Mouse (Mus musculus): Measurements from ENCODE around the gene Orai1. TPM values are rescaled to one million over a fixed set of nuclear protein-coding genes. Genes with fewer than 3 reads are reported as not detected.

Orai1 gene
- polyA plus RNA-seq, 1 experiment: 13.3 TPM

DNA sequence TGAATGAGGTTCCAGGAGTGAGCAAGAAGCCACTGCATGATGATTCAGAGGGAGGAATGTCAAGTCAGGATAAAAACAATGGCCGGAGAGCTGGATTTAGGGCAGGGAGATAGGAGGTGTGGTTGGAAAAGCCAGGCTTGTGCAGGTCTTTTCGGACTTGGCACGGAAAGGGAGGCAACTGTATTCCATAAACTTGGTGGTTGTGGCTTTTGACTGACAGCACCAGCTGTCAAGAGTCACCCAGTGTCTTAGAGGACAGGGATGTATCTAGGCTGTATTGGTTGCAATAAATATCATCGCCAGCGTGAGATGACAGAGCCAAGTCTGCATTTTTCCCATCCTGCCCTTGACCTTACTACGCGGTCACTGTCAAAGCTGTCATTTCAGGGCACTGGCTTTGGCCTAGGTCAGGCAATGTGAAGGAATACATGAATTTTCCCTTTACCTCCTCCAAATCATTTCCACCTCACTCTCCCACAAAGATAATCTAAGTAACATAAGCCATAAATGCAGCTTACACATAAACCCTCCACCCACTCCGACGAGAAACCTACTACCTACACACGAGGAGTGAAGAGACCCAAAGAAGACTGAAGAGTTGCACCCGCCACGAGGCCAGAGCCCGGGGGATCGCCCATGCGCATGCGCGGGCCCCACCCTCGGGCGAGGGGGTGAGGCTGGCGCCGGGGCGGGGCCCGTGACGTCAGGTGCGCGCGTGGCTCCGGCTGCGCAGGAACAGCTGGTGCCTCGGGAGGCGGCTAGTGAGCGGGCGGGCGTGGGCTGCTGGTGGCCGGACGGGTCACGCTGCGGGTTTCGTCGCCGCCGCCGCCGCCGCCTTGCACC lies 60.9 kb downstream of the Orai1 start:
- H3K36me3 ChIP-seq (ENCODE audit: control insufficient read depth, insufficient read depth, low read length, poor library complexity, severe bottlenecking): no peaks in the 10 kb centered on the region
- H3K9me3 ChIP-seq (replicated peaks; ENCODE audit: control insufficient read depth, insufficient read depth, low read length, poor library complexity, severe bottlenecking): no peaks in the 10 kb centered on the region
- H3K4me1 ChIP-seq (ENCODE audit: control insufficient read depth, insufficient read depth, low read length): no peaks in the 10 kb centered on the region
- H3K4me3 ChIP-seq (ENCODE audit: low read depth, low read length): peak overlapping the region; percentile 89
- 0 out of 2 replicates have a peak, but pooled peaks have one; percentile 9 for TF ChIP-seq EP300 (IDR thresholded peaks at IDR 0.05; ENCODE audit: insufficient read depth, low read depth, low read length)
- no peak for TF ChIP-seq CTCF (IDR thresholded peaks at IDR 0.05; ENCODE audit: low read depth, low read length)
- TF ChIP-seq POLR2A (IDR thresholded peaks at IDR 0.05; ENCODE audit: insufficient read depth, low read length): peak; percentile 42
- H3K27ac ChIP-seq (ENCODE audit: insufficient read depth, low read length): no peak overlapping the region
- H3K9ac ChIP-seq (ENCODE audit: low read depth, poor library complexity, severe bottlenecking): peak overlapping the region; percentile 71
- H3K27me3 ChIP-seq (ENCODE audit: control insufficient read depth, insufficient read depth, low read length, poor library complexity, severe bottlenecking): no peaks in the 10 kb centered on the region

DNA sequence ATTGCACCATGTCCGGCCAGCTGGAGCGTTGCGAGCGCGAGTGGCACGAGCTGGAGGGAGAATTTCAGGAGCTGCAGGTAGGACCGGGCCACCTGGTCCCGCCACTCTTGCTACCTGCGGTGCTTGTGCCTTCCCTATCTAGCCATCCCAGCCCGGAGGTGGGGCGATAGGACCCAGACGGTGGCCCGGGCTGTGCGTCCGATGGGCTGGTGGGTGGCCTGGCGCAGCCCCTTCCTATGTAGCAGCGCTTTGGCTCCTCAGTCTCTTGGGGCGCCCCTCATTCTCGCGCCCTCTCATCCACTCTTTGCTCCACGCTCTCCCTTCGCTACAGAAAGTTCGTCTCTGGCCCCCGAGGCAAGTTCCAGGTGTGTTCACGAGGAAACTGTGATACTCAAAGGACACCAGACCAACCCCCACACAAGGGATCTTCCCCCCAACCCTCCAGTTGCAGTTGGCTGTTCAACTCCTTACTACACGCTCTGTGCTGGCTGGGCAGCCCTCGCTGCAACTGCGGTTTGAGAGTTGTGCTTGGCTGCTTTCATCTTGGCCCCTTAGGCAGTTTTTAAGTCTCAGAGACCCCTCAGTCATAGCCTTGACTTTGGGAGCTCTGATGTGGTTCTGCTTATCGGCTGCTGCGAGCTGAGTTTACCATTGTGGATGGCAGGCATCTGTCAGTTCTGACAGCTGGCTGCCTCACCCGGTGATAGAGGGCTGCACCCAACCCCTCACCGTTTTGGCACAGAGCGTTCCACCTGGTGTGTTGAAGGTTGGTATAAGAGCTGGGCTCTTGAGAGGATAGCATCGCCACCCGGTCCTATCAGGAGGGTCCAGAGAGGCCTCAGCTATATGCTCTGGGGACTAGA lies 61.8 kb downstream of the Orai1 start:
- peak overlapping the region; percentile 71 for H3K9ac ChIP-seq (ENCODE audit: low read depth, poor library complexity, severe bottlenecking)
- no peak for TF ChIP-seq POLR2A (IDR thresholded peaks at IDR 0.05; ENCODE audit: insufficient read depth, low read length)
- TF ChIP-seq CTCF (IDR thresholded peaks at IDR 0.05; ENCODE audit: low read depth, low read length): no peak
- TF ChIP-seq EP300 (IDR thresholded peaks at IDR 0.05; ENCODE audit: insufficient read depth, low read depth, low read length): no peak
- no peaks in the 10 kb centered on the region for H3K9me3 ChIP-seq (replicated peaks; ENCODE audit: control insufficient read depth, insufficient read depth, low read length, poor library complexity, severe bottlenecking)
- no peaks in the 10 kb centered on the region for H3K4me1 ChIP-seq (ENCODE audit: control insufficient read depth, insufficient read depth, low read length)
- H3K4me3 ChIP-seq (ENCODE audit: low read depth, low read length): peak overlapping the region; percentile 89
- no peaks in the 10 kb centered on the region for H3K36me3 ChIP-seq (ENCODE audit: control insufficient read depth, insufficient read depth, low read length, poor library complexity, severe bottlenecking)
- no peak overlapping the region for H3K27ac ChIP-seq (ENCODE audit: insufficient read depth, low read length)
- H3K27me3 ChIP-seq (ENCODE audit: control insufficient read depth, insufficient read depth, low read length, poor library complexity, severe bottlenecking): no peaks in the 10 kb centered on the region

DNA sequence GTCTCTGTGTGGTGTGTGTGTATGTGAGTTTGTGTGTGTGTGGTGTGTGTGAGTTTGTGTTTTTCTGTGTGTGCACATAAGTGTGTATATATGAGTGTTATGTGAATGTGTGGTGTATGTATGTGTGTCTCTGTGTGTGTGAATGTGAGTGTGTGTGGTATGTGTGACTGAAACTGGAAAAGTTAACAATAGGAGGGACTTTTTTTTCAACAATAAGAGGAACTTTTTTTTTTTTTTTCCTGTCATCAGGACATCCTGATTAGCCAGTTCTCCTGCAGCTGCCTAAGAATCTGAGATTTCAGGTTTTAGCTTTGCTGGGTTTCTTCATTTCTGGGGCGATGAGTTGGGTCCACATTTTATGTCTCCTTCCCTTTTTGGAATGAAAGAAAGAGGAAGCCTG lies 64.7 kb downstream of the Orai1 start:
- TF ChIP-seq POLR2A (IDR thresholded peaks at IDR 0.05; ENCODE audit: insufficient read depth, low read length) (no peak), CTCF (IDR thresholded peaks at IDR 0.05; ENCODE audit: low read depth, low read length) (no peak), EP300 (IDR thresholded peaks at IDR 0.05; ENCODE audit: insufficient read depth, low read depth, low read length) (no peak)
- Histone ChIP-seq H3K27me3 (ENCODE audit: control insufficient read depth, insufficient read depth, low read length, poor library complexity, severe bottlenecking) (no peaks in the 10 kb centered on the region), H3K9me3 (replicated peaks; ENCODE audit: control insufficient read depth, insufficient read depth, low read length, poor library complexity, severe bottlenecking) (no peaks in the 10 kb centered on the region), H3K4me1 (ENCODE audit: control insufficient read depth, insufficient read depth, low read length) (no peaks in the 10 kb centered on the region), H3K36me3 (ENCODE audit: control insufficient read depth, insufficient read depth, low read length, poor library complexity, severe bottlenecking) (no peaks in the 10 kb centered on the region), H3K9ac (ENCODE audit: low read depth, poor library complexity, severe bottlenecking) (no peak overlapping the region), H3K27ac (ENCODE audit: insufficient read depth, low read length) (no peak overlapping the region), H3K4me3 (ENCODE audit: low read depth, low read length) (no peak overlapping the region)

DNA sequence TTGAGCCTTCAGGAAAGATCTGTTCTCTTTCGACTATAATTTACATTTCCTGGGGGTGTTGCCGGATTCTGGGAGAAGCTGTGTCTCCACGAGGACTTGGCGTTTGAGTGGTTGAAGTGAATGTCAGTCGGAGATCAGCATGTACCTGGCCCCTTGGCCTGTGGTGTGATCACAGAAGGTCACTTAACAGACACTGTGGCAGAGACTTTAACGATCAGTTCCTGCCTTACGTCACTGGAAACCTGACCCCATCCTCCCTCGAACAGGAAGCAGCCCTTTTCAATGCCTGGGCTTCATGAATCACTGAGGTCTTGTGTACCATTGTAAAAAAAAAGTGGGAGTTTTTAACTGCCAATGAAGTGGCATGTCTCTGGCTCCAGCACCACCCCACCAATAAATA lies 65.2 kb downstream of the Orai1 start:
- no peak for TF ChIP-seq CTCF (IDR thresholded peaks at IDR 0.05; ENCODE audit: low read depth, low read length)
- TF ChIP-seq POLR2A (IDR thresholded peaks at IDR 0.05; ENCODE audit: insufficient read depth, low read length): no peak
- TF ChIP-seq EP300 (IDR thresholded peaks at IDR 0.05; ENCODE audit: insufficient read depth, low read depth, low read length): no peak
- Histone ChIP-seq H3K27ac (ENCODE audit: insufficient read depth, low read length) (no peak overlapping the region), H3K36me3 (ENCODE audit: control insufficient read depth, insufficient read depth, low read length, poor library complexity, severe bottlenecking) (no peaks in the 10 kb centered on the region), H3K4me1 (ENCODE audit: control insufficient read depth, insufficient read depth, low read length) (no peaks in the 10 kb centered on the region), H3K9me3 (replicated peaks; ENCODE audit: control insufficient read depth, insufficient read depth, low read length, poor library complexity, severe bottlenecking) (no peaks in the 10 kb centered on the region), H3K9ac (ENCODE audit: low read depth, poor library complexity, severe bottlenecking) (no peak overlapping the region), H3K4me3 (ENCODE audit: low read depth, low read length) (no peak overlapping the region), H3K27me3 (ENCODE audit: control insufficient read depth, insufficient read depth, low read length, poor library complexity, severe bottlenecking) (no peaks in the 10 kb centered on the region)

Other genes with a start within 250 kb of the Orai1 start
- 24.4 and 26.2 TPM in 2 replicates for gene Camkk2, start 235.7 kb upstream of the Orai1 start, polyA plus RNA-seq (2011; ENCODE audit: insufficient read depth, insufficient read length, low read depth, missing spikeins)
- gene Anapc5, start 193.7 kb upstream of the Orai1 start, polyA plus RNA-seq (2011; ENCODE audit: insufficient read depth, insufficient read length, low read depth, missing spikeins): 344 and 397 TPM in 2 replicates
- gene Rnf34, start 165.0 kb upstream of the Orai1 start, polyA plus RNA-seq (2011; ENCODE audit: insufficient read depth, insufficient read length, low read depth, missing spikeins): 28.5 and 34.5 TPM in 2 replicates
- gene Kdm2b, start 25.3 kb upstream of the Orai1 start, polyA plus RNA-seq (2011; ENCODE audit: insufficient read depth, insufficient read length, low read depth, missing spikeins): 50.3 and 56.8 TPM in 2 replicates
- not detected in 2 replicates for gene Morn3, start 31.9 kb downstream of the Orai1 start, polyA plus RNA-seq (2011; ENCODE audit: insufficient read depth, insufficient read length, low read depth, missing spikeins)
- gene Tmem120b, start 53.3 kb downstream of the Orai1 start, polyA plus RNA-seq (2011; ENCODE audit: insufficient read depth, insufficient read length, low read depth, missing spikeins): 8.9 and 9.1 TPM in 2 replicates
- gene Rhof, start 117.6 kb downstream of the Orai1 start, polyA plus RNA-seq (2011; ENCODE audit: insufficient read depth, insufficient read length, low read depth, missing spikeins): 1.6 and 2.0 TPM in 2 replicates
- gene Setd1b, start 127.1 kb downstream of the Orai1 start, polyA plus RNA-seq (2011; ENCODE audit: insufficient read depth, insufficient read length, low read depth, missing spikeins): 8.6 and 11.3 TPM in 2 replicates
- 24.8 TPM in 2 replicates for gene Psmd9, start 154.3 kb downstream of the Orai1 start, polyA plus RNA-seq (2011; ENCODE audit: insufficient read depth, insufficient read length, low read depth, missing spikeins)
- not detected in 2 replicates for gene Hpd, start 167.7 kb downstream of the Orai1 start, polyA plus RNA-seq (2011; ENCODE audit: insufficient read depth, insufficient read length, low read depth, missing spikeins)
- not detected in 2 replicates for gene Wdr66, start 237.0 kb downstream of the Orai1 start, polyA plus RNA-seq (2011; ENCODE audit: insufficient read depth, insufficient read length, low read depth, missing spikeins)